Mouse (Mus musculus) heart, embryonic 10.5 days (tissue): Measurements from ENCODE around the gene Katna1. TPM values are rescaled to one million over a fixed set of nuclear protein-coding genes. Genes with fewer than 3 reads are reported as not detected.
"Not testable (repeated sequence)": the region's sequence is repeated elsewhere in the genome, so short reads cannot be mapped to it uniquely, and the experiment has no call there.

Experiments
- DNase-seq: peaks from one replicate; pipeline ENCODE4 v3.0.0-alpha.2; 2017; ENCODE audit warnings: low spot score
- H3K27ac ChIP-seq: fragments of 300-500 bp; sonication (generic); 2 replicates; pipeline ENCODE4 v1.5.1; 2016; ENCODE audit warnings: mild to moderate bottlenecking
- H3K27me3 ChIP-seq: fragments of 300-500 bp; sonication (generic); 2 replicates; pipeline ENCODE4 v1.6.1; 2016; ENCODE audit warnings: mild to moderate bottlenecking; ENCODE audit not compliant: poor library complexity, insufficient read depth, severe bottlenecking
- H3K36me3 ChIP-seq: fragments of 300-500 bp; sonication (generic); 2 replicates; pipeline ENCODE4 v1.6.1; 2016; ENCODE audit warnings: mild to moderate bottlenecking, moderate library complexity
- H3K4me1 ChIP-seq: fragments of 300-500 bp; sonication (generic); 2 replicates; pipeline ENCODE4 v1.6.1; 2016; ENCODE audit warnings: mild to moderate bottlenecking
- H3K4me3 ChIP-seq: fragments of 300-500 bp; sonication (generic); 2 replicates; pipeline ENCODE4 v1.5.1; 2016; ENCODE audit warnings: mild to moderate bottlenecking, moderate library complexity
- H3K9me3 ChIP-seq: fragments of 300-500 bp; sonication (generic); 2 replicates; pipeline ENCODE4 v1.6.1; 2016; ENCODE audit warnings: mild to moderate bottlenecking, moderate library complexity
- WGBS: fragments of 180-500 bp; shearing (Covaris S2); methylation state at CpG from one replicate; pipeline ENCODE4 v1.1.7; 2016; 5-methylcytosine and 5-hydroxymethylcytosine counted together
- polyA plus RNA-seq: library from polyadenylated mRNA; unstranded; fragments of >200 nt; fragmentation: Nextera tagmentation; extraction: Ambion mirVana; gene quantifications from 2 replicates; pipeline ENCODE4 v1.2.1, GENCODE M21; 2016

Katna1 gene
- polyA plus RNA-seq, 1 experiment from 2014 or later = 57.9 TPM

GRCm38 (mm10) chr10:7731582-7731981 is 5.8 kb downstream of the Katna1 start:
- no peak for DNase-seq
- H3K4me1 ChIP-seq = peaks cover 11% of the 10 kb centered on the region; the same call in 1 of the 2 replicates
- no peak overlapping the region for H3K27ac ChIP-seq
- no peaks in the 10 kb centered on the region for H3K36me3 ChIP-seq
- no peaks in the 10 kb centered on the region for H3K9me3 ChIP-seq
- no peak overlapping the region for H3K4me3 ChIP-seq
- no peaks in the 10 kb centered on the region for H3K27me3 ChIP-seq

- no peak for DNase-seq
- Histone ChIP-seq H3K36me3 (peaks cover 5% of the 10 kb centered on the region; the same call in 1 of the 2 replicates), H3K4me3 (no peak overlapping the region)
These were observed 11.3 kb downstream of the Katna1 start for GRCm38 (mm10) chr10:7737122-7737521.

GRCm38 (mm10) chr10:7737914-7738313 is 12.1 kb downstream of the Katna1 start:
- Histone ChIP-seq H3K9me3 (no peaks in the 10 kb centered on the region), H3K4me3 (no peak overlapping the region), H3K36me3 (peaks cover 8% of the 10 kb centered on the region; the same call in 1 of the 2 replicates), H3K4me1 (no peaks in the 10 kb centered on the region; the same call in 1 of the 2 replicates), H3K27me3 (no peaks in the 10 kb centered on the region), H3K27ac (no peak overlapping the region)
- 69% methylated on average over 3 of the region's 3 CpGs for WGBS
- DNase-seq = no peak

More at GRCm38 (mm10) chr10:7737122-7737521, 11.3 kb downstream of the Katna1 start:
- Histone ChIP-seq H3K27me3 (no peaks in the 10 kb centered on the region), H3K9me3 (no peaks in the 10 kb centered on the region), H3K27ac (no peak overlapping the region), H3K4me1 (no peaks in the 10 kb centered on the region; the same call in 1 of the 2 replicates)

GRCm38 (mm10) chr10:7745528-7745927 is 19.7 kb downstream of the Katna1 start:
- H3K4me3 ChIP-seq, H3K4me1 ChIP-seq, H3K27ac ChIP-seq, DNase-seq, H3K9me3 ChIP-seq, H3K27me3 ChIP-seq: not testable (repeated sequence)
- 87% methylated on average over 6 of the region's 6 CpGs for WGBS
- H3K36me3 ChIP-seq = peaks cover 57% of the 10 kb centered on the region

GRCm38 (mm10) chr10:7748752-7749151 is 23.0 kb downstream of the Katna1 start:
- no peaks in the 10 kb centered on the region for H3K4me1 ChIP-seq
- no peak for DNase-seq
- H3K9me3 ChIP-seq = no peaks in the 10 kb centered on the region
- no peak overlapping the region for H3K27ac ChIP-seq
- no peaks in the 10 kb centered on the region for H3K27me3 ChIP-seq
- H3K36me3 ChIP-seq = peaks cover 62% of the 10 kb centered on the region
- no peak overlapping the region for H3K4me3 ChIP-seq
- WGBS = 88% methylated on average over 6 of the region's 6 CpGs

- no peak overlapping the region for H3K27ac ChIP-seq
- 74% methylated on average over 2 of the region's 2 CpGs for WGBS
- no peaks in the 10 kb centered on the region for H3K4me1 ChIP-seq
- DNase-seq = no peak
- H3K4me3 ChIP-seq = no peak overlapping the region
- no peaks in the 10 kb centered on the region for H3K9me3 ChIP-seq
- H3K27me3 ChIP-seq = no peaks in the 10 kb centered on the region
- peaks cover 73% of the 10 kb centered on the region for H3K36me3 ChIP-seq
These were observed 31.7 kb downstream of the Katna1 start for GRCm38 (mm10) chr10:7757544-7757943.

GRCm38 (mm10) chr10:7772346-7772745 is 46.5 kb downstream of the Katna1 start:
- whole genome bisulfite sequencing = 92% methylated on average over 4 of the region's 4 CpGs
- peaks cover 85% of the 10 kb centered on the region for H3K36me3 ChIP-seq
- no peaks in the 10 kb centered on the region for H3K4me1 ChIP-seq
- H3K27ac ChIP-seq = no peak overlapping the region
- no peaks in the 10 kb centered on the region for H3K27me3 ChIP-seq
- no peaks in the 10 kb centered on the region for H3K9me3 ChIP-seq
- DNase-seq = no peak
- H3K4me3 ChIP-seq = no peak overlapping the region

GRCm38 (mm10) chr10:7772769-7773168 is 47.0 kb downstream of the Katna1 start:
- H3K9me3 ChIP-seq = no peaks in the 10 kb centered on the region
- DNase-seq = no peak
- H3K36me3 ChIP-seq = peaks cover 83% of the 10 kb centered on the region
- no peak overlapping the region for H3K4me3 ChIP-seq
- no peaks in the 10 kb centered on the region for H3K27me3 ChIP-seq
- no peaks in the 10 kb centered on the region for H3K4me1 ChIP-seq
- no peak overlapping the region for H3K27ac ChIP-seq
- 85% methylated on average over 1 of the region's 1 CpGs for WGBS

- no peak overlapping the region for H3K4me3 ChIP-seq
- H3K36me3 ChIP-seq = peaks cover 63% of the 10 kb centered on the region
- 92% methylated on average over 8 of the region's 8 CpGs for WGBS
- no peaks in the 10 kb centered on the region for H3K27me3 ChIP-seq
- no peaks in the 10 kb centered on the region for H3K9me3 ChIP-seq
- no peak overlapping the region for H3K27ac ChIP-seq
- DNase-seq = no peak
- H3K4me1 ChIP-seq = 0 out of 2 replicates have a peak, but pooled peaks cover 4% of the 10 kb centered on the region
These were observed 49.6 kb downstream of the Katna1 start for GRCm38 (mm10) chr10:7775421-7775820.

GRCm38 (mm10) chr10:7778361-7778760 is 52.6 kb downstream of the Katna1 start:
- WGBS = 93% methylated on average over 3 of the region's 3 CpGs
- DNase-seq = no peak
- Histone ChIP-seq H3K4me1 (0 out of 2 replicates have a peak, but pooled peaks cover 4% of the 10 kb centered on the region), H3K27me3 (no peaks in the 10 kb centered on the region), H3K27ac (no peak overlapping the region), H3K4me3 (no peak overlapping the region), H3K36me3 (peaks cover 34% of the 10 kb centered on the region), H3K9me3 (no peaks in the 10 kb centered on the region)

GRCm38 (mm10) chr10:7779751-7780237 is 54.0 kb downstream of the Katna1 start:
- DNase-seq = no peak
- peak overlapping the region; percentile 99 for H3K4me3 ChIP-seq
- no peaks in the 10 kb centered on the region for H3K9me3 ChIP-seq
- H3K27ac ChIP-seq = peak overlapping the region; percentile 90
- H3K36me3 ChIP-seq = peaks cover 21% of the 10 kb centered on the region
- WGBS = 21% methylated on average over 7 of the region's 7 CpGs
- no peaks in the 10 kb centered on the region for H3K27me3 ChIP-seq
- 0 out of 2 replicates have a peak, but pooled peaks cover 4% of the 10 kb centered on the region for H3K4me1 ChIP-seq

GRCm38 (mm10) chr10:7780238-7781176 is 54.7 kb downstream of the Katna1 start:
- peak overlapping the region; percentile 90 for H3K27ac ChIP-seq
- H3K9me3 ChIP-seq = no peaks in the 10 kb centered on the region
- peak overlapping the region; percentile 99 for H3K4me3 ChIP-seq
- H3K27me3 ChIP-seq = no peaks in the 10 kb centered on the region
- H3K36me3 ChIP-seq = peaks cover 15% of the 10 kb centered on the region
- H3K4me1 ChIP-seq = 0 out of 2 replicates have a peak, but pooled peaks cover 4% of the 10 kb centered on the region
- under 1% methylated on average over 70 of the region's 77 CpGs for WGBS
- DNase-seq = peak; percentile 94

- no peak for DNase-seq
- H3K36me3 ChIP-seq = peaks cover 15% of the 10 kb centered on the region
- no peaks in the 10 kb centered on the region for H3K27me3 ChIP-seq
- H3K27ac ChIP-seq = peak overlapping the region; percentile 62; the same call in 1 of the 2 replicates
- 0 out of 2 replicates have a peak, but pooled peaks cover 4% of the 10 kb centered on the region for H3K4me1 ChIP-seq
- H3K4me3 ChIP-seq = peak overlapping the region; percentile 99
- H3K9me3 ChIP-seq = no peaks in the 10 kb centered on the region
- 53% methylated on average over 3 of the region's 3 CpGs for WGBS
These were observed 55.4 kb downstream of the Katna1 start for GRCm38 (mm10) chr10:7781214-7781613.
